Comparison of ENCODE assay signal across 15 mouse cellular contexts in genomic region chr17:75293725-75294124, GRCm38 (mm10).
DNase-seq lines count a peak whose midpoint lies in the region; ATAC-seq and TF ChIP-seq lines count a peak whose summit lies in the region.
"Had no signal": no experiment of that assay in that cellular context is flagged by ENCODE, and none has a peak within 500 bp of the region (broad histone marks: within the 10 kb centered on the region; RNA-seq: fewer than 3 reads in every experiment).

No protein-coding gene starts in this region.

- no peaks in the 10 kb centered on the region for H3K27me3 ChIP-seq in hindbrain, embryonic 15.5 days
- no peaks in the 10 kb centered on the region for H3K27me3 ChIP-seq in hindbrain, embryonic 10.5 days (ENCODE audit: insufficient read depth, poor library complexity, severe bottlenecking)
- H3K27me3 ChIP-seq: embryonic facial prominence, embryonic 15.5 days; forebrain, embryonic 12.5 days; kidney, embryonic 15.5 days; lung, embryonic 15.5 days had no signal

- WGBS in hindbrain, embryonic 15.5 days: 85% methylated on average over 3 of the region's 3 CpGs
- WGBS in hindbrain, embryonic 10.5 days: 79% methylated on average over 3 of the region's 3 CpGs

- TF ChIP-seq CTCF in gastrocnemius, adult 2 months (IDR thresholded peaks at IDR 0.05): no peak

- H3K4me3 ChIP-seq in hindbrain, embryonic 15.5 days: no peak overlapping the region
- H3K4me3 ChIP-seq in hindbrain, embryonic 10.5 days: no peak overlapping the region
- H3K4me3 ChIP-seq in gastrocnemius, adult 2 months: no peak overlapping the region
- H3K4me3 ChIP-seq: embryonic facial prominence, embryonic 15.5 days; forebrain, embryonic 12.5 days; kidney, embryonic 15.5 days; lung, embryonic 15.5 days; midbrain, embryonic 10.5 days had no signal

- H3K9me3 ChIP-seq in hindbrain, embryonic 15.5 days: no peaks in the 10 kb centered on the region
- no peaks in the 10 kb centered on the region for H3K9me3 ChIP-seq in hindbrain, embryonic 10.5 days
- H3K9me3 ChIP-seq: embryonic facial prominence, embryonic 15.5 days; forebrain, embryonic 12.5 days; kidney, embryonic 15.5 days; lung, embryonic 15.5 days; midbrain, embryonic 10.5 days had no signal

- ATAC-seq in hindbrain, embryonic 15.5 days (ENCODE audit: low FRiP score, low read depth): 0 out of 2 replicates have a peak, but pooled peaks have one; percentile 23
- no peak for ATAC-seq in megakaryocyte-erythroid progenitor cell, adult 5-6 weeks (replicated peaks; ENCODE audit: low FRiP score, low TSS enrichment, poor library complexity, severe bottlenecking)

- no peak overlapping the region for H3K9ac ChIP-seq in hindbrain, embryonic 15.5 days
- H3K9ac ChIP-seq: embryonic facial prominence, embryonic 15.5 days; forebrain, embryonic 12.5 days; kidney, embryonic 15.5 days; lung, embryonic 15.5 days had no signal

- DNase-seq in hindbrain, embryonic 10.5 days (ENCODE audit: low spot score): no peak
- DNase-seq in gastrocnemius, adult 2 months: peak; percentile 70
- DNase-seq in gastrocnemius, postnatal 14 days: peak; percentile 66
- DNase-seq in heart, postnatal 4 days: peak; percentile 13
- DNase-seq in thymus, adult 18-20 months: no peak
- DNase-seq in thymus, postnatal 4 days: no peak
- DNase-seq: liver; thymus, postnatal 36 days had no signal

- H3K36me3 ChIP-seq in hindbrain, embryonic 15.5 days: no peaks in the 10 kb centered on the region
- peaks cover 4% of the 10 kb centered on the region; the same call in 1 of the 2 replicates for H3K36me3 ChIP-seq in hindbrain, embryonic 10.5 days
- H3K36me3 ChIP-seq: forebrain, embryonic 12.5 days; lung, embryonic 15.5 days had no signal

- intact Hi-C loops in gastrocnemius, adult 2 months (cut with DNase I): no loop called here
- intact Hi-C loops in gastrocnemius, postnatal 14 days (cut with DNase I; ENCODE audit: low total_unique reads): no loop called here

- H3K4me2 ChIP-seq in hindbrain, embryonic 15.5 days: no peak overlapping the region
- H3K4me2 ChIP-seq: embryonic facial prominence, embryonic 15.5 days; forebrain, embryonic 12.5 days; kidney, embryonic 15.5 days; lung, embryonic 15.5 days had no signal

- no peak overlapping the region for H3K27ac ChIP-seq in hindbrain, embryonic 15.5 days (replicated peaks)
- H3K27ac ChIP-seq in hindbrain, embryonic 10.5 days: no peak overlapping the region
- no peak overlapping the region for H3K27ac ChIP-seq in gastrocnemius, adult 2 months
- H3K27ac ChIP-seq: embryonic facial prominence, embryonic 15.5 days; forebrain, embryonic 12.5 days; kidney, embryonic 15.5 days; lung, embryonic 15.5 days; midbrain, embryonic 10.5 days had no signal

- no peaks in the 10 kb centered on the region for H3K4me1 ChIP-seq in hindbrain, embryonic 15.5 days (replicated peaks)
- H3K4me1 ChIP-seq in hindbrain, embryonic 10.5 days (replicated peaks): no peaks in the 10 kb centered on the region
- H3K4me1 ChIP-seq: embryonic facial prominence, embryonic 15.5 days; forebrain, embryonic 12.5 days; lung, embryonic 15.5 days; midbrain, embryonic 10.5 days had no signal

Comparison
In these comparisons a context has a peak if more than half of its experiments do, and no peak if none do; other contexts are left out.
1. DNase-seq: peak in gastrocnemius, adult 2 months (single experiment), gastrocnemius, postnatal 14 days (single experiment) and heart, postnatal 4 days (single experiment); none in hindbrain, embryonic 10.5 days (single experiment), thymus, adult 18-20 months (0 of 2) and thymus, postnatal 4 days (single experiment).